Mouse (Mus musculus) hindbrain, embryonic 10.5 days (tissue): Measurements from ENCODE around the gene Dmrtc2. TPM values are rescaled to one million over a fixed set of nuclear protein-coding genes. Genes with fewer than 3 reads are reported as not detected.

ENCODE experiments used
- DNase-seq: peaks from one replicate; pipeline ENCODE4 v3.0.0-alpha.2; 2017; ENCODE audit warnings: low spot score
- H3K27ac ChIP-seq: fragments of 300-500 bp; sonication (generic); 2 replicates; pipeline ENCODE4 v1.5.1; 2016; ENCODE audit warnings: mild to moderate bottlenecking, moderate library complexity
- H3K27me3 ChIP-seq: fragments of 300-500 bp; sonication (generic); 2 replicates; pipeline ENCODE4 v1.6.1; 2016; ENCODE audit warnings: mild to moderate bottlenecking; ENCODE audit not compliant: poor library complexity, insufficient read depth, severe bottlenecking
- H3K36me3 ChIP-seq: fragments of 300-500 bp; sonication (generic); 2 replicates; pipeline ENCODE4 v1.6.1; 2016; ENCODE audit warnings: mild to moderate bottlenecking, moderate library complexity
- H3K4me1 ChIP-seq: fragments of 300-500 bp; sonication (generic); replicated peaks from 2 replicates; pipeline ENCODE4 v1.6.1; 2016; ENCODE audit warnings: mild to moderate bottlenecking
- H3K4me3 ChIP-seq: fragments of 300-500 bp; sonication (generic); 2 replicates; pipeline ENCODE4 v1.5.1; 2016; ENCODE audit warnings: mild to moderate bottlenecking, moderate library complexity
- H3K9me3 ChIP-seq: fragments of 300-500 bp; sonication (generic); 2 replicates; pipeline ENCODE4 v1.6.1; 2016; ENCODE audit warnings: mild to moderate bottlenecking, moderate library complexity
- WGBS: fragments of 180-500 bp; shearing (Covaris S2); methylation state at CpG from one replicate; pipeline ENCODE4 v1.1.7; 2016; 5-methylcytosine and 5-hydroxymethylcytosine counted together
- polyA plus RNA-seq: library from polyadenylated mRNA; unstranded; fragments of >200 nt; fragmentation: Nextera tagmentation; extraction: Ambion mirVana; gene quantifications from 2 replicates; pipeline ENCODE4 v1.2.1, GENCODE M21; 2016

The Dmrtc2 gene
- polyA plus RNA-seq, 1 experiment from 2014 or later: not detected

GRCm38 (mm10) chr7:24912480-24912879 lies 42.6 kb downstream of the Dmrtc2 start:
- Histone ChIP-seq H3K27me3 (no peaks in the 10 kb centered on the region), H3K4me1 (peaks cover 5% of the 10 kb centered on the region), H3K36me3 (peaks cover 59% of the 10 kb centered on the region), H3K4me3 (no peak overlapping the region), H3K9me3 (no peaks in the 10 kb centered on the region), H3K27ac (no peak overlapping the region)
- DNase-seq: no peak
- 96% methylated on average over 14 of the region's 14 CpGs for WGBS

GRCm38 (mm10) chr7:24918763-24919323 lies 49.0 kb downstream of the Dmrtc2 start:
- H3K4me3 ChIP-seq: no peak overlapping the region
- no peaks in the 10 kb centered on the region for H3K4me1 ChIP-seq
- H3K36me3 ChIP-seq: peaks cover 73% of the 10 kb centered on the region
- H3K27ac ChIP-seq: no peak overlapping the region
- 94% methylated on average over 20 of the region's 20 CpGs for WGBS
- no peaks in the 10 kb centered on the region for H3K27me3 ChIP-seq
- 0 out of 2 replicates have a peak, but pooled peaks cover 3% of the 10 kb centered on the region for H3K9me3 ChIP-seq
- no peak for DNase-seq

- Histone ChIP-seq H3K4me1 (no peaks in the 10 kb centered on the region), H3K36me3 (peaks cover 82% of the 10 kb centered on the region), H3K27ac (no peak overlapping the region), H3K4me3 (no peak overlapping the region), H3K27me3 (no peaks in the 10 kb centered on the region), H3K9me3 (0 out of 2 replicates have a peak, but pooled peaks cover 3% of the 10 kb centered on the region)
- DNase-seq: no peak
- 90% methylated on average over 9 of the region's 9 CpGs for WGBS
These were observed 49.9 kb downstream of the Dmrtc2 start for GRCm38 (mm10) chr7:24919728-24920127.

Other genes starting within 250 kb of the Dmrtc2 start
- gene Lypd3, start 233.5 kb upstream of the Dmrtc2 start, polyA plus RNA-seq: 0.47 and 2.1 TPM in 2 replicates
- not detected in 2 replicates for gene Tex101, start 193.4 kb upstream of the Dmrtc2 start, polyA plus RNA-seq
- not detected in 2 replicates for gene BC049730, start 160.8 kb upstream of the Dmrtc2 start, polyA plus RNA-seq
- gene Gm4763, start 143.1 kb upstream of the Dmrtc2 start, polyA plus RNA-seq: not detected in 2 replicates
- not detected in 2 replicates for gene Cd177, start 109.7 kb upstream of the Dmrtc2 start, polyA plus RNA-seq
- 0.21 TPM in 1 of 2 replicates, not detected in the other for gene Ceacam10, start 92.9 kb upstream of the Dmrtc2 start, polyA plus RNA-seq
- 15.5 and 24.3 TPM in 2 replicates for gene Gm9844, start 7.8 kb upstream of the Dmrtc2 start, polyA plus RNA-seq
- gene Lypd4, start 116 bp upstream of the Dmrtc2 start, polyA plus RNA-seq: not detected in 2 replicates
- 1,985 and 2,165 TPM in 2 replicates for gene Rps19, start 14.3 kb downstream of the Dmrtc2 start, polyA plus RNA-seq
- gene Cd79a, start 27.3 kb downstream of the Dmrtc2 start, polyA plus RNA-seq: 0.13 and 0.29 TPM in 2 replicates
- 72.4 and 76.0 TPM in 2 replicates for gene Arhgef1, start 32.9 kb downstream of the Dmrtc2 start, polyA plus RNA-seq
- 0.42 and 2.7 TPM in 2 replicates for gene Gm4881, start 74.4 kb downstream of the Dmrtc2 start, polyA plus RNA-seq
- 98.4 and 126 TPM in 2 replicates for gene Rabac1, start 102.7 kb downstream of the Dmrtc2 start, polyA plus RNA-seq
- 11.8 and 45.9 TPM in 2 replicates for gene Atp1a3, start 135.9 kb downstream of the Dmrtc2 start, polyA plus RNA-seq
- gene Grik5, start 202.3 kb downstream of the Dmrtc2 start, polyA plus RNA-seq: 5.5 and 7.9 TPM in 2 replicates
- gene Zfp574, start 202.5 kb downstream of the Dmrtc2 start, polyA plus RNA-seq: 44.4 and 45.9 TPM in 2 replicates